Mouse (Mus musculus) right cerebral cortex, postnatal 14 days (tissue): ENCODE data around the gene Stk40.

Source experiments
- DNase-seq: peaks from one replicate; pipeline ENCODE4 v3.0.0; 2022

Stk40 gene

GRCm38 (mm10) chr4:126099365-126099764 lies 4.4 kb upstream of the Stk40 start:
- DNase-seq = no peak

- DNase-seq = no peak
These were observed 3.0 kb upstream of the Stk40 start for GRCm38 (mm10) chr4:126100764-126101163.

- DNase-seq = no peak
These were observed 1.5 kb upstream of the Stk40 start for GRCm38 (mm10) chr4:126102061-126102841.

GRCm38 (mm10) chr4:126103057-126103581 lies 638 bp upstream of the Stk40 start:
- peak; percentile 79 for DNase-seq

- no peak for DNase-seq
These were observed 711 bp downstream of the Stk40 start for GRCm38 (mm10) chr4:126104261-126105075.

- no peak for DNase-seq
These were observed 1.5 kb downstream of the Stk40 start for GRCm38 (mm10) chr4:126105131-126105783.

- DNase-seq = no peak
These were observed 4.4 kb downstream of the Stk40 start for GRCm38 (mm10) chr4:126108061-126108740.

- DNase-seq = no peak
These were observed 6.0 kb downstream of the Stk40 start for GRCm38 (mm10) chr4:126109613-126110373.

GRCm38 (mm10) chr4:126110374-126111152 lies 6.8 kb downstream of the Stk40 start:
- DNase-seq = peak; percentile 52

- DNase-seq = no peak
These were observed 7.4 kb downstream of the Stk40 start for GRCm38 (mm10) chr4:126111153-126111549.

- no peak for DNase-seq
These were observed 9.5 kb downstream of the Stk40 start for GRCm38 (mm10) chr4:126113243-126113642.

GRCm38 (mm10) chr4:126113943-126114342 lies 10.2 kb downstream of the Stk40 start:
- DNase-seq = peak; percentile 50

- DNase-seq = no peak
These were observed 11.7 kb downstream of the Stk40 start for GRCm38 (mm10) chr4:126115411-126115810.

GRCm38 (mm10) chr4:126115871-126116521 lies 12.2 kb downstream of the Stk40 start:
- DNase-seq = no peak

GRCm38 (mm10) chr4:126117116-126117515 lies 13.4 kb downstream of the Stk40 start:
- no peak for DNase-seq

GRCm38 (mm10) chr4:126118651-126119050 lies 14.9 kb downstream of the Stk40 start:
- DNase-seq = peak; percentile 49

- no peak for DNase-seq
These were observed 15.3 kb downstream of the Stk40 start for GRCm38 (mm10) chr4:126119051-126119450.

GRCm38 (mm10) chr4:126120052-126120451 lies 16.3 kb downstream of the Stk40 start:
- no peak for DNase-seq

- DNase-seq = no peak
These were observed 16.7 kb downstream of the Stk40 start for GRCm38 (mm10) chr4:126120506-126120905.

GRCm38 (mm10) chr4:126123309-126124040 lies 19.7 kb downstream of the Stk40 start:
- DNase-seq = no peak
